Mouse (Mus musculus) heart, embryonic 14.5 days (tissue): ENCODE measurements around the gene Trafd1. TPM values are rescaled to one million over a fixed set of nuclear protein-coding genes. Genes with fewer than 3 reads are reported as not detected.
A peak's percentile ranks its signal among the peaks of the same experiment; 100 is the strongest.

Experiments used
- ATAC-seq: fragments of 200-750 bp; cut with Nextera tagmentation; 2 replicates; pipeline ENCODE4 v1.8.0; 2017; ENCODE audit warnings: low read depth, moderate TSS enrichment; ENCODE audit not compliant: insufficient number of reproducible peaks, insufficient read depth, low FRiP score
- H3K27ac ChIP-seq, 2 experiments: fragments of 200-500 bp in 1 of 2; fragments of 300-500 bp in 1 of 2; sonication (generic) in 1 of 2; replicated peaks in 1 of 2; 2 replicates each; pipeline ENCODE4 v1.5.1; 2012 to 2014; ENCODE audit warnings: low read depth in 2 of 2, low read length in 2 of 2, control low read depth in 1 of 2, mild to moderate bottlenecking in 1 of 2, mixed read lengths in 1 of 2; ENCODE audit not compliant: control insufficient read depth in 1 of 2, insufficient read depth in 1 of 2
- H3K27me3 ChIP-seq: fragments of 300-500 bp; sonication (generic); 2 replicates; pipeline ENCODE4 v1.6.1; 2014; ENCODE audit warnings: mild to moderate bottlenecking, low read length, control low read depth; ENCODE audit not compliant: control insufficient read depth, insufficient read depth
- H3K36me3 ChIP-seq: fragments of 300-500 bp; sonication (generic); 2 replicates; pipeline ENCODE4 v1.6.1; 2014; ENCODE audit warnings: mild to moderate bottlenecking, control low read depth, low read length, mixed read lengths; ENCODE audit not compliant: control insufficient read depth, insufficient read depth
- H3K4me1 ChIP-seq, 2 experiments: fragments of 200-500 bp in 1 of 2; fragments of 300-500 bp in 1 of 2; sonication (generic) in 1 of 2; 2 replicates each; pipeline ENCODE4 v1.6.1; 2012 to 2014; ENCODE audit warnings: low read length in 2 of 2, control low read depth in 1 of 2, mixed read lengths in 1 of 2; ENCODE audit not compliant: control insufficient read depth in 2 of 2, insufficient read depth in 2 of 2
- H3K4me2 ChIP-seq: fragments of 300-500 bp; sonication (generic); 2 replicates; pipeline ENCODE4 v1.6.1; 2014; ENCODE audit warnings: mild to moderate bottlenecking, low read length
- H3K4me3 ChIP-seq, 2 experiments: fragments of 200-500 bp in 1 of 2; fragments of 300-500 bp in 1 of 2; sonication (generic) in 1 of 2; 2 replicates each; pipeline ENCODE4 v1.5.1; 2012 to 2014; ENCODE audit warnings: low read length in 2 of 2, mild to moderate bottlenecking in 2 of 2, control low read depth in 1 of 2, low read depth in 1 of 2, moderate library complexity in 1 of 2; ENCODE audit not compliant: control insufficient read depth in 1 of 2, insufficient read depth in 1 of 2
- H3K9ac ChIP-seq: fragments of 300-500 bp; sonication (generic); 2 replicates; pipeline ENCODE4 v1.6.1; 2014; ENCODE audit warnings: mild to moderate bottlenecking, low read length
- H3K9me3 ChIP-seq: fragments of 300-500 bp; sonication (generic); 2 replicates; pipeline ENCODE4 v1.6.1; 2016; ENCODE audit warnings: low read length, control low read depth; ENCODE audit not compliant: control insufficient read depth
- WGBS: fragments of 180-500 bp; shearing (Covaris S2); extraction: QIAGEN DNeasy Blood & Tissue Kit; methylation state at CpG from one replicate; pipeline ENCODE4 v1.1.7; 2014; 5-methylcytosine and 5-hydroxymethylcytosine counted together
- polyA plus RNA-seq: library from polyadenylated mRNA; unstranded; fragments of >200 nt; fragmentation: Nextera tagmentation; extraction: Ambion mirVana; gene quantifications from 2 replicates; pipeline ENCODE4 v1.2.1, GENCODE M21; 2014

The Trafd1 gene
- 70.7 and 71.3 TPM in 2 replicates for polyA plus RNA-seq

DNA sequence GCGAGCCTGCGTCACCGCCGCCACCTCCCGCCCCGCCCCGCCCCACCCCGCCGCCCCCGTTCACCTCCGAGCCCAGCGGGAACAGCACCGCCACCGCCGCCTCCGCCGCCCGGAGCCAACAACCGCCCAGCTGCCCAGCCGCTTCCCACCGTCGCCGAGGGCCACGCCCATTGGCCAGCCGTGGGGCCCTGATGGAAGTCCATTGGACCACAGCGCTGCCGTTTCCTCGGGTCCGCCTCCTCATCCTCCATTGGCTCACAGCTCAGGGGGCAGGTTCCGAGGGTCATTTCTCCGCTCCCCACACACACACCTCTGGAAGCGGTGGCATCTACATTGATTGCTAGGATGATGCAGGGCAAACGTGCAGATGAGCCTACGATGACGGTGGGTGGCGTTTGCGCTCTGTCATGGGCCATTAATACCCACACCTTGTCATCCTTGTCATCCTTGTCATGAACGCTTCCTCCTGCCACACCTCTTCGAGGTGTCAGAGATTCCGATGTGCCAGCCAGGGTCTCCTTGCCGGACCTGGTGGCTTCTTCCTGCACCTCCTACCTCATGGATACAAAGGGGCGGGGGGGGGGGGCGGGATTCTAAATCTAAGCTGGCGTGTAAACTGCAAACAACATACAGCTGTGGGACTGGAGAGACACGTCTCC is at the start of gene Trafd1:
Trafd1 (minus strand) TSS at position 172 of the 659 bp plus-strand sequence.
- peaks cover 32% of the 10 kb centered on the region for H3K36me3 ChIP-seq
- WGBS, result under 1% methylated on average over 37 of the region's 45 CpGs
- peak within 1 kb of the TSS; percentile 83 for H3K9ac ChIP-seq
- H3K27ac ChIP-seq, result peak within 1 kb of the TSS; percentile 95 to 98
- no peaks in the 10 kb centered on the region for H3K27me3 ChIP-seq
- peak within 1 kb of the TSS; percentile 77 for H3K4me2 ChIP-seq
- peak; percentile 92 for ATAC-seq
- H3K4me1 ChIP-seq, result peaks cover 0 to 27% of the 10 kb centered on the region in 2 experiments; a peak in 3 of 4 replicates
- 0 out of 2 replicates have a peak, but pooled peaks cover 3% of the 10 kb centered on the region for H3K9me3 ChIP-seq
- peak within 1 kb of the TSS; percentile 78 to 91 for H3K4me3 ChIP-seq

DNA sequence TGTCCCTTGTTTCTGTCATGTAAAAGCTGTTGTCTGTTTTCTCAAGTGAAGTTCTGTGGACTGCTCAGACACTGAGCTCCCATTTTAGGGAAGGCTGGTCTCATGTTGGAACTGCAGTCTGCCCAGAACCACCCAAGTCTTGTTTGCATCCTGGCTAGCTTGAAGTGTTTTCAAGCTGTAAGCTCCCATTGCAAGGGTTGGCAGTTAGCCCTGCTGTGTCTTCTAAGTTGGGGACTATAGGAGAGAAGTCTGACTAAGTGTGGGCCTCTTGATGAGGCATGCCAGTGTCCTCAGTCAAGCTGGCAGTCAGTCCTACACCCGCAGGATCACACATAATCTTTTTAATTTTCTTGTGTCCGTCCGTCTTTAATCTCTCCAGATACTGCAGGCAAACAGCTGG is 43.5 kb upstream of the Trafd1 start:
- no peak overlapping the region for H3K4me3 ChIP-seq
- 87% methylated on average over 3 of the region's 3 CpGs for WGBS
- ATAC-seq, result no peak
- H3K4me1 ChIP-seq, result no peaks in the 10 kb centered on the region
- no peaks in the 10 kb centered on the region for H3K27me3 ChIP-seq
- H3K27ac ChIP-seq, result no peak overlapping the region
- no peaks in the 10 kb centered on the region for H3K9me3 ChIP-seq
- H3K4me2 ChIP-seq, result no peak overlapping the region
- peaks cover 100% of the 10 kb centered on the region for H3K36me3 ChIP-seq
- no peak overlapping the region for H3K9ac ChIP-seq

- Histone ChIP-seq H3K4me1 (no peaks in the 10 kb centered on the region; a peak in 1 of 4 replicates), H3K27me3 (no peaks in the 10 kb centered on the region), H3K4me3 (no peak overlapping the region), H3K4me2 (no peak overlapping the region), H3K27ac (no peak overlapping the region), H3K9ac (no peak overlapping the region), H3K36me3 (peaks cover 97% of the 10 kb centered on the region), H3K9me3 (no peaks in the 10 kb centered on the region)
- ATAC-seq, result no peak
- 83% methylated on average over 10 of the region's 10 CpGs for WGBS
Observed at GRCm38 (mm10) chr5:121423297-121423696, 37.9 kb upstream of the Trafd1 start.

DNA sequence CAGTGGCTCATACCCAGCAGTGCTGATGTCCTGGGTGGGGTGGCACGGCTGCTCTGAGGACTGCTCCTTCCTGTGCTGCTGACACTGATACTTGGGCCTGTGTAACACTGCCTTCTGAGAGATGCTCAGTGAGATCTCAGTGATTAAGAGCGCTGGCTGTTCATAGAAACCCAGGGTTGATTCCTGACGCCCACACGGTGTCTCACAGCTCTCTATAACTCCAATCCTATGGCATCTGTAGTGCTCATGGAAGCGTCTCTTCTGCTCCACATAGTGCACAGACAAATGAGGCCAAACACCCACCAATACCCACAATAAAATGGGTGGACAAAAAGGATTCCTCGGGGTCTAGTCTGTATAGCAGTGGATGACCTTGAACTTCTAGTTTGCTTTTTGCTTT is 37.4 kb upstream of the Trafd1 start:
- no peaks in the 10 kb centered on the region for H3K9me3 ChIP-seq
- WGBS, result 95% methylated on average over 6 of the region's 6 CpGs
- ATAC-seq, result no peak
- no peak overlapping the region for H3K4me2 ChIP-seq
- H3K4me1 ChIP-seq, result no peaks in the 10 kb centered on the region; a peak in 1 of 4 replicates
- peaks cover 97% of the 10 kb centered on the region for H3K36me3 ChIP-seq
- H3K9ac ChIP-seq, result no peak overlapping the region
- H3K27me3 ChIP-seq, result no peaks in the 10 kb centered on the region
- no peak overlapping the region for H3K4me3 ChIP-seq
- no peak overlapping the region for H3K27ac ChIP-seq

GRCm38 (mm10) chr5:121420721-121421120 is 35.3 kb upstream of the Trafd1 start:
- no peak overlapping the region for H3K4me2 ChIP-seq
- H3K27me3 ChIP-seq, result no peaks in the 10 kb centered on the region
- H3K36me3 ChIP-seq, result peaks cover 97% of the 10 kb centered on the region
- H3K4me1 ChIP-seq, result no peaks in the 10 kb centered on the region; a peak in 1 of 4 replicates
- no peak overlapping the region for H3K9ac ChIP-seq
- H3K4me3 ChIP-seq, result no peak overlapping the region
- H3K9me3 ChIP-seq, result no peaks in the 10 kb centered on the region
- WGBS, result 92% methylated on average over 9 of the region's 9 CpGs
- no peak overlapping the region for H3K27ac ChIP-seq
- ATAC-seq, result no peak

GRCm38 (mm10) chr5:121410975-121411374 is 25.5 kb upstream of the Trafd1 start:
- WGBS, result 87% methylated on average over 4 of the region's 4 CpGs
- Histone ChIP-seq H3K4me1 (no peaks in the 10 kb centered on the region), H3K36me3 (peaks cover 91% of the 10 kb centered on the region)

DNA sequence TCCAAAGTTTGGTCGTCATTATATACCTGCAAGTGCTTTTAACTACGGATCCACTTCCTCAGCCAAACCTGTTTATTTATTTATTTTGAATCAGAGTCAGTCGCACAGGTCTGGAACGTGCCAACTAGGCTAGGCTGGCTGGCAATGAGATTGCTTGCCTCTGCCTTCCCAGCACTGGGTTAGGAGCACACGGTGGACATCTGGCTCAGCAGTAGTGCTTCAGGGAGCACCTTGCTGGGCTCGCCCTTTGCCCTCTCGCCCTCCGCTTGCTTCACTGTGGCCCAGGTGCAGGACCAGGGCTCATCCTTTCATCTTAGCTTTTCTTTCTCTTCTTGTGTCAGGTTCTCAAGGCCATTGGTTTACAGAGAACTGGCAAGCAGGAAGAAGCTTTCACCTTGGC is 22.4 kb upstream of the Trafd1 start:
- peaks cover 61% of the 10 kb centered on the region for H3K36me3 ChIP-seq
- no peak for ATAC-seq
- no peak overlapping the region for H3K4me3 ChIP-seq
- H3K9ac ChIP-seq, result no peak overlapping the region
- 88% methylated on average over 8 of the region's 8 CpGs for WGBS
- no peaks in the 10 kb centered on the region for H3K27me3 ChIP-seq
- H3K9me3 ChIP-seq, result no peaks in the 10 kb centered on the region
- H3K27ac ChIP-seq, result no peak overlapping the region
- no peak overlapping the region for H3K4me2 ChIP-seq
- H3K4me1 ChIP-seq, result peaks cover 2 to 4% of the 10 kb centered on the region in 2 experiments; a peak in 2 of 4 replicates

More at GRCm38 (mm10) chr5:121410975-121411374, 25.5 kb upstream of the Trafd1 start:
- H3K4me2 ChIP-seq, result no peak overlapping the region
- no peaks in the 10 kb centered on the region for H3K9me3 ChIP-seq
- no peaks in the 10 kb centered on the region for H3K27me3 ChIP-seq
- no peak overlapping the region for H3K27ac ChIP-seq
- H3K9ac ChIP-seq, result no peak overlapping the region
- no peak for ATAC-seq
- H3K4me3 ChIP-seq, result no peak overlapping the region
